Mouse (Mus musculus): Measurements from ENCODE around the gene Kif1a.

GRCm38 (mm10) chr1:93051124-93051833 is 50.5 kb downstream of the Kif1a start:
- TF ChIP-seq CTCF (IDR thresholded peaks at IDR 0.05) (no peak), EP300 (IDR thresholded peaks at IDR 0.05) (no peak)

All from lung, postnatal 0 days (tissue).